In genomic region chr3:65374729-65375128, GRCm38 (mm10) we compare ENCODE assay signal across 17 mouse cellular contexts.
"Had no signal": no experiment of that assay in that cellular context is flagged by ENCODE, and none has a peak within 500 bp of the region (broad histone marks: within the 10 kb centered on the region; RNA-seq: fewer than 3 reads in every experiment).

No protein-coding gene starts in this region.

- H3K4me3 ChIP-seq: layer of hippocampus, adult 2 months; left cerebral cortex, adult 2 months; liver, embryonic 13.5 days; midbrain, embryonic 12.5 days; midbrain, embryonic 15.5 days; myocyte; neural tube, embryonic 13.5 days had no signal

- H3K4me1 ChIP-seq: liver, embryonic 13.5 days; midbrain, embryonic 15.5 days; neural tube, embryonic 13.5 days had no signal

- H3K4me2 ChIP-seq: liver, embryonic 13.5 days; midbrain, embryonic 12.5 days; midbrain, embryonic 15.5 days; neural tube, embryonic 13.5 days had no signal

- H3K27me3 ChIP-seq: liver, embryonic 13.5 days; midbrain, embryonic 12.5 days; midbrain, embryonic 15.5 days; neural tube, embryonic 13.5 days had no signal

- H3K9ac ChIP-seq: liver, embryonic 13.5 days; midbrain, embryonic 12.5 days; midbrain, embryonic 15.5 days; neural tube, embryonic 13.5 days had no signal

- H3K27ac ChIP-seq: kidney, postnatal 0 days; layer of hippocampus, adult 2 months; left cerebral cortex, adult 2 months; liver, embryonic 13.5 days; macrophage; midbrain, embryonic 12.5 days; midbrain, embryonic 15.5 days; neural tube, embryonic 13.5 days had no signal

- H3K36me3 ChIP-seq: midbrain, embryonic 15.5 days had no signal

- H3K9me3 ChIP-seq: liver, embryonic 13.5 days; midbrain, embryonic 12.5 days; midbrain, embryonic 15.5 days; neural tube, embryonic 13.5 days had no signal

- ATAC-seq: midbrain, embryonic 15.5 days had no signal

- DNase-seq: kidney, postnatal 25 days; layer of hippocampus, adult 9-11 months; left cerebral cortex, postnatal 4 days; liver, embryonic 13.5 days; lung, adult 2 months; lung, postnatal 14 days; thymus, adult 2 months; thymus, postnatal 14 days; thymus, postnatal 4 days had no signal
